Mouse (Mus musculus): ENCODE results near the gene Diaph3.

- TF ChIP-seq CTCF (IDR thresholded peaks at IDR 0.05; ENCODE audit: insufficient read depth, low read length) (no peak), POLR2A (IDR thresholded peaks at IDR 0.05; ENCODE audit: borderline replicate concordance, extremely low read depth, low read depth, low read length) (no peak)
Measured at GRCm38 (mm10) chr14:87087996-87088395, 53.0 kb downstream of the Diaph3 start.

Measured in lung, adult 2 months (tissue).